Mouse (Mus musculus) myocyte (in vitro differentiated cells): ENCODE measurements around the gene Shcbp1. TPM values are rescaled to one million over a fixed set of nuclear protein-coding genes. Genes with fewer than 3 reads are reported as not detected.

Source experiments
- H3K27me3 ChIP-seq: one replicate; pipeline ENCODE4 v1.6.1; 2011; ENCODE audit not compliant: control insufficient read depth, insufficient read depth, insufficient read length
- H3K36me3 ChIP-seq: one replicate; pipeline ENCODE4 v1.6.1; 2011; ENCODE audit not compliant: control insufficient read depth, insufficient read depth
- H3K4me2 ChIP-seq: one replicate; pipeline ENCODE4 v1.6.1; 2011; ENCODE audit warnings: low read depth, control low read depth
- H3K4me3 ChIP-seq: one replicate; pipeline ENCODE4 v1.5.1; 2011; ENCODE audit warnings: mild to moderate bottlenecking, control low read depth, moderate library complexity
- H3K79me2 ChIP-seq: one replicate; pipeline ENCODE4 v1.6.1; 2011; ENCODE audit not compliant: control insufficient read depth, insufficient read depth
- H3ac ChIP-seq: one replicate; pipeline ENCODE4 v1.6.1; 2011; ENCODE audit not compliant: control insufficient read depth, insufficient read length
- CEBPB ChIP-seq: IDR thresholded peaks from 2 replicates; pipeline ENCODE4 v1.6.1; 2011; ENCODE audit warnings: mild to moderate bottlenecking, moderate library complexity; ENCODE audit not compliant: poor library complexity, insufficient read depth, severe bottlenecking
- E2F4 ChIP-seq: IDR thresholded peaks from one replicate; pipeline ENCODE4 v1.6.1; 2011; ENCODE audit warnings: mild to moderate bottlenecking, control low read depth, moderate library complexity; ENCODE audit not compliant: insufficient read depth
- MAX ChIP-seq: IDR thresholded peaks from one replicate; pipeline ENCODE4 v1.6.1; 2011; ENCODE audit warnings: low read depth, mild to moderate bottlenecking, control low read depth
- MYOD1 ChIP-seq, 3 experiments: IDR thresholded peaks; one replicate each; pipeline ENCODE4 v1.6.1; 2011; ENCODE audit warnings: control low read depth in 2 of 3, low read depth in 2 of 3, mild to moderate bottlenecking in 2 of 3, moderate library complexity in 1 of 3; ENCODE audit not compliant: insufficient read length in 2 of 3, control insufficient read depth in 1 of 3
- MYOG ChIP-seq, 3 experiments: IDR thresholded peaks; one replicate each; pipeline ENCODE4 v1.6.1; 2011; ENCODE audit warnings: control low read depth in 2 of 3, low read depth in 2 of 3, mild to moderate bottlenecking in 2 of 3; ENCODE audit not compliant: insufficient read length in 2 of 3, control insufficient read depth in 1 of 3, insufficient read depth in 1 of 3
- POLR2A ChIP-seq: IDR thresholded peaks from one replicate; pipeline ENCODE4 v1.6.1; 2011; ENCODE audit warnings: low read depth, mild to moderate bottlenecking, control low read depth, moderate library complexity; ENCODE audit not compliant: insufficient read length
- POLR2AphosphoS2 ChIP-seq: IDR thresholded peaks from one replicate; pipeline ENCODE4 v1.6.1; 2011; ENCODE audit warnings: low read depth, control low read depth; ENCODE audit not compliant: insufficient read length
- REST ChIP-seq: IDR thresholded peaks from one replicate; pipeline ENCODE4 v1.6.1; 2011; ENCODE audit warnings: mild to moderate bottlenecking, control low read depth, moderate library complexity; ENCODE audit not compliant: insufficient read depth, insufficient read length
- SRF ChIP-seq: IDR thresholded peaks from one replicate; pipeline ENCODE4 v1.6.1; 2011; ENCODE audit warnings: low read depth; ENCODE audit not compliant: control insufficient read depth, insufficient read length
- TCF12 ChIP-seq: IDR thresholded peaks from one replicate; pipeline ENCODE4 v1.6.1; 2011; ENCODE audit warnings: mild to moderate bottlenecking, control low read depth; ENCODE audit not compliant: poor library complexity, insufficient read depth, severe bottlenecking
- TCF3 ChIP-seq: IDR thresholded peaks from one replicate; pipeline ENCODE4 v1.6.1; 2011; ENCODE audit warnings: low read depth, control low read depth; ENCODE audit not compliant: insufficient read length
- USF1 ChIP-seq: IDR thresholded peaks from one replicate; pipeline ENCODE4 v1.6.1; 2011; ENCODE audit warnings: low read depth, mild to moderate bottlenecking, control low read depth, moderate library complexity
- polyA plus RNA-seq: library from polyadenylated mRNA; unstranded; fragments of >200 nt; fragmentation: generic; extraction: Trizol; gene quantifications from one replicate; pipeline ENCODE4 v1.2.1, GENCODE M21; 2012; ENCODE audit warnings: missing spikeins

The Shcbp1 gene
- 3.8 TPM for polyA plus RNA-seq

GRCm38 (mm10) chr8:4779254-4780055, at the start of gene Shcbp1:
Shcbp1 (minus strand) TSS chr8:4779567.
- H3K79me2 ChIP-seq: peaks cover 19% of the 10 kb centered on the region

DNA sequence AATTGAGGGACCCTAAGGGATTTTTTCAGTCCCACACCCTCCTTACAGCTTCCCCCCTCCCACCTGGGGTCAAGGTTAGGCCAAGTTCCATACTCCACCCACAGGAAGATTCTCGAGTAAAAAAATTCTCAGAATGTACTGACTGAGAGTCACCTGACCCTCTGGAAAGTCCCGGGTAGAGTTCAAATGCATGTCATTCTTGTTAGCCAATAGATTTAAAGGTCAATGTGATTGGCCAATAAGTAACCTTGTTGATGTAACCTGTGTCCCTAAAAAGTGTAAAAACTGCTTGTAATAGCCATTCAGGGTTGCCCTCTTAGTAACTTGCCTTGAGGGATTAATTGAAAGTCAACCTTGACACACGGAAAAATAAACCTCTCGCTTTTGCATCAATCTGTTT, 29.5 kb upstream of the Shcbp1 start:
- no peak for TF ChIP-seq TCF3
- TF ChIP-seq POLR2A: no peak
- no peaks in the 10 kb centered on the region for H3K27me3 ChIP-seq
- H3K4me3 ChIP-seq: no peak overlapping the region
- no peaks in the 10 kb centered on the region for H3K79me2 ChIP-seq
- H3K36me3 ChIP-seq: no peaks in the 10 kb centered on the region
- H3K4me2 ChIP-seq: no peak overlapping the region
- H3ac ChIP-seq: no peak overlapping the region

More at GRCm38 (mm10) chr8:4779254-4780055, at the start of gene Shcbp1:
- Histone ChIP-seq H3K36me3 (no peaks in the 10 kb centered on the region), H3K27me3 (no peaks in the 10 kb centered on the region), H3K4me3 (peak within 1 kb of the TSS; percentile 71), H3ac (peak within 1 kb of the TSS; percentile 14), H3K4me2 (peak within 1 kb of the TSS; percentile 65)
- TF ChIP-seq MYOD1 (IDR thresholded peaks at IDR 0.05; ENCODE audit: control insufficient read depth in 1 of 3, insufficient read length in 2 of 3, low read depth in 2 of 3) (no peak), SRF (peak; percentile 14), CEBPB (0 out of 2 replicates have a peak, but pooled peaks have one; percentile 28), USF1 (no peak), REST (no peak), TCF3 (no peak), E2F4 (peak; percentile 100), TCF12 (no peak)

DNA sequence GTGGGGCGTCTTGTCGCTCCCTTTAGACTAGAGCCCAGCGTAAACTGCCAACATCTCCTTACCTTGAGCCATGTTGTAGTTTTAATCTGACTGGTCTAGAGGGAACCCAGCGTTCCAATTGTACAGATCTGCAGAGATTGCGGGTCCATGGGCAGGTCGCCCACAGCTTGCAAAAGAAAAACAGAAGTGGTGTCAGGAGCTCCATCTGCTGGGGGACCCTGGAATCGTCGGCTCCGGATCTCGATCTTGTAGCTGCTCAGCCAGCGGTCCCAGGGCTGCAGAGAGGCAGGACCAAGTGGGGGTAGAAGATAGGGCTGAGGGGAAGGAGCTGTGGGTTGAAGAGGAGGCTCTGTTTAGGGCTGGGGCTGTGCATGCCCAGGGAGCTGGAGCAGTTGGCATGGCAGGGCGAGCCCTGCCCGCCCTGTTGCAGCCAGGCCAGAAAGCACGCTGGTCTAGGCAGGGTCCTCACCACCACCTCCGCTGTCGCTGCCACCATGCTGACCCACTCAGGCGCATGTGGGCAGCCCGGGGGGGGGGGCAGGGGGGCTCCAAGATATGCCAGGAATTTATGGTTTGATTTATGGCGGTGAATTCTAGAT, 21.3 kb upstream of the Shcbp1 start:
- H3K4me2 ChIP-seq: no peak overlapping the region
- H3ac ChIP-seq: no peak overlapping the region
- no peak for TF ChIP-seq MAX
- no peak for TF ChIP-seq POLR2AphosphoS2
- no peaks in the 10 kb centered on the region for H3K36me3 ChIP-seq
- no peak overlapping the region for H3K4me3 ChIP-seq
- H3K79me2 ChIP-seq: no peaks in the 10 kb centered on the region
- no peaks in the 10 kb centered on the region for H3K27me3 ChIP-seq

- Histone ChIP-seq H3K36me3 (no peaks in the 10 kb centered on the region), H3ac (no peak overlapping the region), H3K4me2 (peak overlapping the region; percentile 65), H3K79me2 (peaks cover 19% of the 10 kb centered on the region), H3K4me3 (peak overlapping the region; percentile 71), H3K27me3 (no peaks in the 10 kb centered on the region)
- TF ChIP-seq MYOG (IDR thresholded peaks at IDR 0.05; ENCODE audit: control insufficient read depth in 1 of 3, insufficient read depth in 1 of 3, insufficient read length in 2 of 3, low read depth in 2 of 3) (no peak), REST (no peak), TCF3 (no peak), POLR2A (no peak), MYOD1 (IDR thresholded peaks at IDR 0.05; ENCODE audit: control insufficient read depth in 1 of 3, insufficient read length in 2 of 3, low read depth in 2 of 3) (no peak), CEBPB (no peak), SRF (no peak), TCF12 (no peak), POLR2AphosphoS2 (no peak), E2F4 (no peak), USF1 (no peak), MAX (no peak)
Observed at GRCm38 (mm10) chr8:4778266-4778665, 1.1 kb downstream of the Shcbp1 start.

DNA sequence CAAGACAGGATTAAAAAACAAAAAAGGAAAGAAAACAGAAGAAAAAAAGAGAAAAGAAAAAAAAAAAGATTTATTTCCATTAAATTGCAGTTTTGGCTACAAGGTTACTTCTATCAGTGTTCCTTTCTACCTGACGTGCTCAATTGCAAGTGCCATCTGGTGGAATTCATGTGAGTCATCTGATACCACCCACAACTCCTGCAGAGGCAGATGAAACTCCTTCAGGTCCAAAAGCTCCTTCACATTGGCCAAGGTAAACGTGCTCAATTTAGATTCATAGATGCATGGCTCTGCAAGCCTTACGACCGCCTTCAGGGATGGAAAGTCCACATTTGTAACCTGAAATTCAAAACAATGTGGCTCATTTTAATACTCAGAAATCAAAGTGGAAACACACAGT, 14.6 kb downstream of the Shcbp1 start:
- Histone ChIP-seq H3K36me3 (no peaks in the 10 kb centered on the region), H3K79me2 (no peaks in the 10 kb centered on the region), H3ac (no peak overlapping the region), H3K4me3 (no peak overlapping the region), H3K4me2 (no peak overlapping the region), H3K27me3 (no peaks in the 10 kb centered on the region)
- TF ChIP-seq POLR2A (no peak), REST (no peak), MYOG (IDR thresholded peaks at IDR 0.05; ENCODE audit: control insufficient read depth in 1 of 3, insufficient read depth in 1 of 3, insufficient read length in 2 of 3, low read depth in 2 of 3) (no peak), SRF (no peak), USF1 (no peak), MAX (no peak), POLR2AphosphoS2 (no peak), CEBPB (no peak), E2F4 (no peak), MYOD1 (IDR thresholded peaks at IDR 0.05; ENCODE audit: control insufficient read depth in 1 of 3, insufficient read length in 2 of 3, low read depth in 2 of 3) (no peak), TCF12 (no peak), TCF3 (no peak)
